Mouse (Mus musculus) forebrain, embryonic 15.5 days (tissue): Measurements from ENCODE around the gene B3gntl1. TPM values are rescaled to one million over a fixed set of nuclear protein-coding genes. Genes with fewer than 3 reads are reported as not detected.

Experiments
- ATAC-seq: fragments of 200-750 bp; cut with Nextera tagmentation; replicated peaks from 2 replicates; pipeline ENCODE4 v1.8.0; 2017; ENCODE audit warnings: mild to moderate bottlenecking, moderate TSS enrichment, moderate library complexity
- H3K27ac ChIP-seq: fragments of 300-500 bp; sonication (generic); replicated peaks from 2 replicates; pipeline ENCODE4 v1.5.1; 2015; ENCODE audit warnings: mild to moderate bottlenecking, inconsistent platforms
- H3K27me3 ChIP-seq: fragments of 300-500 bp; sonication (generic); 2 replicates; pipeline ENCODE4 v1.6.1; 2015; ENCODE audit warnings: inconsistent platforms
- H3K36me3 ChIP-seq: fragments of 300-500 bp; sonication (generic); 2 replicates; pipeline ENCODE4 v1.6.1; 2015; ENCODE audit warnings: mild to moderate bottlenecking, inconsistent platforms
- H3K4me1 ChIP-seq: fragments of 300-500 bp; sonication (generic); 2 replicates; pipeline ENCODE4 v1.6.1; 2015; ENCODE audit warnings: inconsistent platforms
- H3K4me2 ChIP-seq: fragments of 300-500 bp; sonication (generic); replicated peaks from 2 replicates; pipeline ENCODE4 v1.6.1; 2015; ENCODE audit warnings: mild to moderate bottlenecking, inconsistent platforms
- H3K4me3 ChIP-seq: fragments of 300-500 bp; sonication (generic); 2 replicates; pipeline ENCODE4 v1.5.1; 2015; ENCODE audit warnings: mild to moderate bottlenecking, inconsistent platforms
- H3K9ac ChIP-seq: fragments of 300-500 bp; sonication (generic); replicated peaks from 2 replicates; pipeline ENCODE4 v1.6.1; 2015; ENCODE audit warnings: mild to moderate bottlenecking, inconsistent platforms
- H3K9me3 ChIP-seq: fragments of 300-500 bp; sonication (generic); 2 replicates; pipeline ENCODE4 v1.6.1; 2016; ENCODE audit warnings: inconsistent platforms
- WGBS: fragments of 180-500 bp; shearing (Covaris S2); methylation state at CpG from one replicate; pipeline ENCODE4 v1.1.7; 2015; ENCODE audit warnings: mixed read lengths; 5-methylcytosine and 5-hydroxymethylcytosine counted together
- polyA plus RNA-seq: library from polyadenylated mRNA; unstranded; fragments of >200 nt; fragmentation: Nextera tagmentation; extraction: Ambion mirVana; gene quantifications from 2 replicates; pipeline ENCODE4 v1.2.1, GENCODE M21; 2015

The B3gntl1 gene
- polyA plus RNA-seq, 1 experiment from 2014 or later: 7.0 TPM

DNA sequence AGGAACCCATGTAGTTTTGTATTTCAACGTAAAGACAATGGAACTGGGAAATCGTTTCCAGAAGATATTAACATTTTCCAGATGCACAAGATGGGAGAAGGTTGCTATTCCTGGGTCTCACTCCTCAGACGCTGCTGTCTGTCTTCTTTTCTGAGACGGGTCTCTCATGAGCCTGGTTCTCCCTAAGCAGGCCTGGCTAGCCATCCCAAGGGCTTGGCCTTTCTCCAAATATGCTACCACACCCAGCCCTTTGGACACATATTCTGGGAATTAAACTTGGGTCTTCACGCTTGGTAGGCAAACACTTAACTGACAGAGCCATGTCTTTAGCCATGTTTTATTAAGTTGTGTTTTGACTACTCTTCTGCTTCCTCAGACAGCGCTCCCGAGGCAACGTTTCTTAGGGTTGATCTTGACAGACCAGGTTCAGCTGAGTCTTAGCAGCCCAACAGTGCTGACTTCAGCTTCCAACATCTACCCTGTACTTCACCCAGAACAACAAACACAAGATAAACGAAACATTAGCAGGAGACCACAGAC is 18.5 kb downstream of the B3gntl1 start:
- 84% methylated on average over 9 of the region's 9 CpGs for WGBS
- no peak overlapping the region for H3K4me2 ChIP-seq
- no peaks in the 10 kb centered on the region for H3K4me1 ChIP-seq
- no peaks in the 10 kb centered on the region for H3K27me3 ChIP-seq
- H3K9ac ChIP-seq: no peak overlapping the region
- H3K27ac ChIP-seq: no peak overlapping the region
- no peaks in the 10 kb centered on the region for H3K36me3 ChIP-seq
- no peak for ATAC-seq
- H3K9me3 ChIP-seq: no peaks in the 10 kb centered on the region
- no peak overlapping the region for H3K4me3 ChIP-seq

DNA sequence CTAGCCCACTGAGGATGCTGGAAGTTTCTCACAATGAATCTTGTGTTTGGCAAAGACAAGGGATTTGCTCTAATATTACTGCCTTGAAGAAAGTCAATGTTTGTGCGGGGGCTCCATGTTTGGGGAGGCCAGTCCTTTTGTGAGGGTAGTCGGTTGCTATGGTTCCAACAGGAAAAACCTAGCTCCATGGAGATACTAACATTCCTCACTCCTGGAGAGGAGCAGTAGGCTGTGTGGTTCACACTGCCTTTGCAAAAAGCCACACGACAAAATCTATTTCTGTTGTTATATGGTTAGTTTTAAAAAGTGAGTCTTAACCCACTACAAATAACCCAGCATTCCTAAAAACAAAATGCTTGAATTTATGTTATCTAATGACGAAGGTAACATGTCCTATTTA is 19.3 kb downstream of the B3gntl1 start:
- WGBS: 86% methylated on average over 4 of the region's 4 CpGs
- H3K9ac ChIP-seq: no peak overlapping the region
- no peaks in the 10 kb centered on the region for H3K36me3 ChIP-seq
- no peaks in the 10 kb centered on the region for H3K9me3 ChIP-seq
- H3K4me2 ChIP-seq: no peak overlapping the region
- H3K4me1 ChIP-seq: no peaks in the 10 kb centered on the region
- H3K27ac ChIP-seq: no peak overlapping the region
- no peak overlapping the region for H3K4me3 ChIP-seq
- ATAC-seq: no peak
- H3K27me3 ChIP-seq: no peaks in the 10 kb centered on the region

DNA sequence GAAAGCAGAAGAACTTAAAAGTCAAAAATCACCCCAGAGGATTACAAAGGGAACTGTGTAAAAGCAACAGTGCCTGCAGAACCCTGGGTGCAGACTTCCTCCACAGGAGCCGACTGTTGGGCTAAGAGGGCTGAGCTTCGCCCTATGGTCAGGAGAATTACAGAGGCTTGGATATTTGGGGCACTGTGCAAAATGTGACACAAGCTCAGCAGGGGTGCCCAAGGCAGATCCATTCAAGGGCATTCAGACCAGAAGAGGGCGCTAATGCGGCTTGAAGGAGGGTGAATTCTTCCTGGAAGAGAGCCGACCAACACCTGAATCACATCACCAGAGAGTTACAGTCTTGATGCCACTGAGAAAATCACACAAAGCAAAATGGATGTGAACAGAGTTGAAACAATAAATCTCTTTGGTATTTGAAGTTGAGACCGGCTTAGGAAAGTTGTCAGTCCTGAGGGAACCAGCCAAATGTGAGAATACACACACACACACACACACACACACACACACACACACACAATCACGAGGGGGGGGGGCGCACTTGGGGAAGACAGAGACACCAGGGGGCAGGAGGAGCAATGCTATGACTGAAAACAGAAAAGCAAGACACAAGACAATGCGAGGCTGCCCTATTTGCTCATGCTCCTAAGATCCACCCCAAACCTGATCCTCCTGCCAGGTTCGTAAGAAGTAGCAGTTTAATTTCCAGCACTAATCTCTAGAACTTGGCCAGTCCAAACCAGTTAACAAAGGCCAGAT is 20.2 kb downstream of the B3gntl1 start:
- WGBS: 59% methylated on average over 9 of the region's 10 CpGs
- ATAC-seq: no peak

DNA sequence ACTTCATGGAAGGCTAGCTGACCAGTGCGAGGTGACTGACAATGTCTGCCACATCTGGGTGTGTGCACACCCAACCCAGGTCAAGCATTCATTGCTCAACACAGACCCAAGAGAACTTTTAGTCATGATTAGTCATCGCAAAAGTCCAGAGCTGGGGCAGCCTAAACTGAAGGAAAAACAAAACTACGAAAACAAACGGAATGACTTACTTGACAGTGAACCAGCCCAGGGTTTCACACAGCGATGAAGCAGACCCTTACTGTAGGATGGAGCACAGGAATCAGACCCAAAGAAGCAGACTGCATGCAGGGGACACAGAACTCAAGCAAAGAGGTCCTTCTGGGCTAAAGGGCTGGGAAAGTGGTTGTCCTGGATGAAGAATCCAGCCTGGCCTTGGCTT is 21.0 kb downstream of the B3gntl1 start:
- no peak overlapping the region for H3K27ac ChIP-seq
- no peaks in the 10 kb centered on the region for H3K27me3 ChIP-seq
- WGBS: 92% methylated on average over 5 of the region's 5 CpGs
- H3K4me1 ChIP-seq: no peaks in the 10 kb centered on the region
- no peak overlapping the region for H3K9ac ChIP-seq
- no peak for ATAC-seq
- no peaks in the 10 kb centered on the region for H3K36me3 ChIP-seq
- no peaks in the 10 kb centered on the region for H3K9me3 ChIP-seq
- H3K4me2 ChIP-seq: no peak overlapping the region
- H3K4me3 ChIP-seq: no peak overlapping the region

More for the DNA sequence above, 20.2 kb downstream of the B3gntl1 start:
- Histone ChIP-seq H3K27me3 (no peaks in the 10 kb centered on the region), H3K9ac (no peak overlapping the region), H3K4me2 (no peak overlapping the region), H3K4me3 (no peak overlapping the region), H3K27ac (no peak overlapping the region), H3K36me3 (no peaks in the 10 kb centered on the region), H3K9me3 (no peaks in the 10 kb centered on the region), H3K4me1 (no peaks in the 10 kb centered on the region)

DNA sequence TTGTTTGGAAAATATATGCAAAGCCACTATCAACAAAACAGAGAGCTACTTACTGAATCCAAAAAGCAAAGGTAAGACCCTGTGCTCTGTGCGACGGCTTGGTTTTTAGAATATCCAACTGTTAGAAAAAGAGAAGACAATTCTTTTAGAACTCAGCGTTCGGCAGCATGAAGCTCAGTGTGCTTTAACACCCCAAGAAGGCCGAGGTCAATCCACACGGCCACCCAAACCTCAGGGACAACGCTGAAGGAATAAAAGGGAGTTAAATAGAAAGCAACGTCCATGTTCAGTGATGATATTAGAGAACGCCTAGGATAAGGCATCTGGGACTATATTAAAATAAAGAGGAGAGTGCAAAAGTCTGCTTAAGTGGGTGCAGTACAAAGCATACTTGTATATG is 21.4 kb downstream of the B3gntl1 start:
- Histone ChIP-seq H3K4me1 (no peaks in the 10 kb centered on the region), H3K4me3 (no peak overlapping the region), H3K27ac (no peak overlapping the region), H3K9ac (no peak overlapping the region), H3K27me3 (no peaks in the 10 kb centered on the region), H3K36me3 (no peaks in the 10 kb centered on the region), H3K4me2 (no peak overlapping the region), H3K9me3 (no peaks in the 10 kb centered on the region)
- no peak for ATAC-seq
- 92% methylated on average over 9 of the region's 9 CpGs for WGBS

DNA sequence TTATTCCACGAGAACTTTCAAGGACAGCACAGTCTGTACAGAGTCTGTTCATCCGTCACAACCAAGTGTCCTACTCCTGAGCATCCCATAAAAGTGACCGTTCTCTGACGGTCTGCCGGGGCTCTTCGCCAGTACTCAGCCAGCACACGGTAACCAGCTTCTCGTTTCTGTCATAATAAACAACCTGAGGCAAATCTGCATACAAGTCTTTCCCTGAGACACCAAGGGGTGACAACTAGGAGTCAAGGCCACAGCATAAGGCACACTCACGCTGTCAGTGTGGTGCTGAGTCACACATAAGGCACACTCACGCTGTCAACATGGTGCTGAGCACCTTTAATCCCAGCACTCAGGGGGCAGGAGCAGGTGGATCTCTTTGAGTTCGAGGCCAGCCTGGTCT is 22.3 kb downstream of the B3gntl1 start:
- Histone ChIP-seq H3K27me3 (no peaks in the 10 kb centered on the region), H3K9ac (no peak overlapping the region), H3K9me3 (no peaks in the 10 kb centered on the region), H3K36me3 (no peaks in the 10 kb centered on the region), H3K4me1 (no peaks in the 10 kb centered on the region), H3K27ac (no peak overlapping the region), H3K4me3 (no peak overlapping the region), H3K4me2 (no peak overlapping the region)
- ATAC-seq: no peak
- 90% methylated on average over 11 of the region's 11 CpGs for WGBS

DNA sequence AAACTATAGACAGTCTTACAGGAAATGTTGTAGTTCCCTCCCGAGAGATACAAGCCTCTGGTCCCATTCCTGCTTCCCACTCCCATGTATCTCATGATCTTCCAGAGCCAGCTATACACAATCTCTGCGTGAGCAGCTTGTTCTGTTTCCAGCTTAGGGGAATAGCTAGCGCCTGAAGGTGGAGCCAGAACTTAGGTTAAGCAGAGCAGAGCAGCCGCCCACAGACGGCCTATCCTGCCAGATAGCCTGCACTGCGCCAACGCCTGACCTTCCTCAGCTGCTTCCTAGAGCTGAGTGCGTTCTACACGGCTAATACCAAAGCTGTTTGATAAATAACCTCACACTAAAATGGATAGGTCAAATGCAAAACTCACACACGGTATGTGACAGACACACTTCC is 23.1 kb downstream of the B3gntl1 start:
- H3K9ac ChIP-seq: no peak overlapping the region
- no peak overlapping the region for H3K4me2 ChIP-seq
- no peaks in the 10 kb centered on the region for H3K9me3 ChIP-seq
- WGBS: 81% methylated on average over 10 of the region's 10 CpGs
- no peaks in the 10 kb centered on the region for H3K4me1 ChIP-seq
- no peak for ATAC-seq
- H3K36me3 ChIP-seq: no peaks in the 10 kb centered on the region
- no peak overlapping the region for H3K4me3 ChIP-seq
- H3K27ac ChIP-seq: no peak overlapping the region
- H3K27me3 ChIP-seq: no peaks in the 10 kb centered on the region

DNA sequence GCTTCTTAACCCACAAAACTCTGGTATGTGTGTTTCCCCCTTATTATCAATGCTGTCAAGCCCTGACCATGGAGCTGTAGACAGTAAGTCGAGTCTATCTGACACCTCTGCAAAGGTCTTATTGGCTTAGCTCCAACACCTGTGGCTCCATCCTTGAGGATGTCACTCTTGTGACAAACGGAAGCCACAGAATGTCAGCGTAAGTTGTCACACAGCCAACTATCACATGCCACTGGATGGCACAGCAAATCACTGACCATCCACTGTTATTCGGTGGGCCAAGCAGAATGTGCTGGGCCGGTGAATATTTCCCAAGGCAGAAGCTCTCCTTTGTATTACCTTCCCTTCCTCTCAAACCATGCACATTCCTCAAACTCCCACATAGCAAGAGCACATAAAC is 24.8 kb downstream of the B3gntl1 start:
- no peak overlapping the region for H3K4me2 ChIP-seq
- H3K9ac ChIP-seq: no peak overlapping the region
- no peak overlapping the region for H3K27ac ChIP-seq
- no peak for ATAC-seq
- 91% methylated on average over 5 of the region's 5 CpGs for WGBS
- no peaks in the 10 kb centered on the region for H3K9me3 ChIP-seq
- no peak overlapping the region for H3K4me3 ChIP-seq
- H3K4me1 ChIP-seq: no peaks in the 10 kb centered on the region
- H3K27me3 ChIP-seq: no peaks in the 10 kb centered on the region
- no peaks in the 10 kb centered on the region for H3K36me3 ChIP-seq

DNA sequence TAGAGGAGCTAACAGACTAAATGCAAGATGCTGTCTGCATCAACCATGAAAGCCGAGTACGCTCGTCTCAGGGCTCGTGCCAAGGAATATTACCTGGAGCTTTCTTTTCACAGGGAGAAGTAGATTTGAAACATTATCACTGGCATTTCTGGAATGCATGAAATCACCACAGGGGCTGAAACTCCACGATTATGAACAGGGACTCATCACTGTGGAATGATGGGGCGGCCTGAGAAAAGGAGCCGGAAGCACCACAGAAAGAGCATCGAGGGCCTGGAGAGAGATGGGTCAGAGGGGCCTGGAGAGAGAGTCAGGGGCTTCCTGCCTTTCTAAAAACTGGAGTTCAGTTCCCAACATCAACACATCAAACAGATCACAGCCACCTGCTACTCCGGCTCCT is 25.6 kb downstream of the B3gntl1 start:
- 88% methylated on average over 9 of the region's 9 CpGs for WGBS

DNA sequence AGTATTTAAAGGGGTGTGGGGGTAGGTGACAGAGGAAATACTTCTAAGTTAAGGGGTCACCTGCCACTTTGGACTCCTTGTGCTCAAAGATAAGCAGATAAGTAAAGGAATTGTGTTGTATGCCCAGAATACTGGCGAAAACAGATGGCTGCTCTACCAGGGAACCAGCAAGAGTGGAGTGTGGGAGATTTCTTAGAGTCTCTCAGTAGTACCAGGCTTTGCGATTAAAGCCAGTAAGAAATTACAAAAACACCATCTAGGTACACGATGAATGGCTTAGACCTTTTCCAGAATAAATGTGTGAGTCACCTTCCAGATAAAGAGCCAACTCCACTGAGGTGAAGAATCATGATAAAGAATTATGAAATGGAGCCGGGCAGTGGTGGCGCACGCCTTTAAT is 27.6 kb downstream of the B3gntl1 start:
- no peaks in the 10 kb centered on the region for H3K36me3 ChIP-seq
- no peak overlapping the region for H3K9ac ChIP-seq
- H3K4me3 ChIP-seq: no peak overlapping the region
- ATAC-seq: no peak
- no peak overlapping the region for H3K4me2 ChIP-seq
- H3K27me3 ChIP-seq: no peaks in the 10 kb centered on the region
- no peak overlapping the region for H3K27ac ChIP-seq
- no peaks in the 10 kb centered on the region for H3K9me3 ChIP-seq
- H3K4me1 ChIP-seq: peaks cover 6% of the 10 kb centered on the region; the same call in 1 of the 2 replicates
- WGBS: 93% methylated on average over 6 of the region's 6 CpGs

More for the DNA sequence above, 25.6 kb downstream of the B3gntl1 start:
- H3K27ac ChIP-seq: no peak overlapping the region
- no peaks in the 10 kb centered on the region for H3K27me3 ChIP-seq
- H3K9me3 ChIP-seq: no peaks in the 10 kb centered on the region
- no peak overlapping the region for H3K9ac ChIP-seq
- H3K4me1 ChIP-seq: no peaks in the 10 kb centered on the region
- no peak overlapping the region for H3K4me3 ChIP-seq
- no peaks in the 10 kb centered on the region for H3K36me3 ChIP-seq
- no peak for ATAC-seq
- H3K4me2 ChIP-seq: no peak overlapping the region

DNA sequence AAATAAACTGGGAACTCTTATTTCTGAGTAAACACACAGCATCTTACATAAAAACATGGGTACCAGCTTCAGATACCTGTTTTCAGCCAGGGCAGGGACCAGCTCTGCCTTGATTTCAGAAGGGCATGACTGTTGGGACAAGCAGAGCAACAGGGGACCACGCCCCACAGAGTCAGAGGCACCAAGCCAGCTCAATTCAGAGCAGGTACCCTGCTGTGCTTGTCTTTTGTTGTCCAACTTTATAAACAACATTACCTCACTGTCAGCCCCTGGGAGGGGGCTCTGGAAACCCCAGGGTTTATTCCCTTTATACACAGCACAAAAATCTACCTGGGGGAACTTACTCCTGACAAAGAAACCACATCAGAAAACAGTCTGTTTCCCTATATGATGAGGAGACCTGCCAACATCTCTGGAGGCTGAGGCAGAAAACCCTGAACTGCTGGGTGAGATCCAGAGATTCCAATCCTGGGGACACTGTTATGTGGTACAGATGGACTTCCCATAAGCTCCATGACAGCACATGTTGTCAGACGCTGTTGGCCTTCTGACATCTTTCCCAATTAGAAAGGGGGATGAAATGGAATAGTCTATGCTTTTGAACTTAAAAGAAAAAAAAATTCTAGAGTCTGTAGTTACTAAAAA is 31.3 kb downstream of the B3gntl1 start:
- no peak for ATAC-seq
- H3K4me3 ChIP-seq: no peak overlapping the region
- no peak overlapping the region for H3K27ac ChIP-seq
- no peak overlapping the region for H3K4me2 ChIP-seq
- H3K27me3 ChIP-seq: no peaks in the 10 kb centered on the region
- H3K4me1 ChIP-seq: peaks cover 6% of the 10 kb centered on the region; the same call in 1 of the 2 replicates
- WGBS: 42% methylated on average over 2 of the region's 2 CpGs
- H3K9me3 ChIP-seq: no peaks in the 10 kb centered on the region
- H3K9ac ChIP-seq: no peak overlapping the region
- H3K36me3 ChIP-seq: peaks cover 11% of the 10 kb centered on the region; the same call in 1 of the 2 replicates

DNA sequence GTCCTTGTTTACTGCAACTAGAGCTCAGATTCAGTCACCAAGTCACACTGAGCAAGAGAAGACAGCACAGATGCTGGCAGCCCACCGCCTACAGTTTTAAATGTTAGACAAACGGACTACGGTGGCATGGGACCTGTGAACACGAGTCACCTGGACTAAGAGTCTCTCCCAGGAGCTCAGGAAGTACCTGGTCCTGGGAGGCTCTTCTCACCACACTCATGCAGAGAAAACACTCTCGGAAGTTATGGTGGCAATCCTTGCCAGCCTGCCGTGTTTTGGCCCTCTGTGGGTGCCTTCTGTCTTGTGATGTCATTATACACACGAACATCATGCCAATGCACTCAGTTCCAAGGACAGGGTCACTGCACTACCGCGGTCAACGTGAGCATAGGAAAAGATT is 36.3 kb downstream of the B3gntl1 start:
- H3K27ac ChIP-seq: no peak overlapping the region
- H3K36me3 ChIP-seq: peaks cover 11% of the 10 kb centered on the region; the same call in 1 of the 2 replicates
- no peaks in the 10 kb centered on the region for H3K27me3 ChIP-seq
- no peaks in the 10 kb centered on the region for H3K9me3 ChIP-seq
- H3K9ac ChIP-seq: no peak overlapping the region
- peaks cover 3% of the 10 kb centered on the region; the same call in 1 of the 2 replicates for H3K4me1 ChIP-seq
- no peak overlapping the region for H3K4me3 ChIP-seq
- ATAC-seq: no peak
- WGBS: 95% methylated on average over 10 of the region's 10 CpGs
- H3K4me2 ChIP-seq: no peak overlapping the region
